Mouse (Mus musculus) liver, embryonic 14.5 days (tissue): Measurements from ENCODE around the gene Zbtb5.

ENCODE experiments used
- CTCF ChIP-seq: IDR thresholded peaks from 2 replicates; pipeline ENCODE4 v1.5.1; 2016; ENCODE audit warnings: antibody characterized with exemption, low read depth, control low read depth
- EP300 ChIP-seq: IDR thresholded peaks from 2 replicates; pipeline ENCODE4 v1.6.1; 2016; ENCODE audit warnings: antibody characterized with exemption, low read depth

GRCm38 (mm10) chr4:45013031-45013431 is 819 bp upstream of the Zbtb5 start:
- TF ChIP-seq CTCF = no peak
- no peak for TF ChIP-seq EP300
